Mouse (Mus musculus) duodenum, adult 2 months (tissue): ENCODE results near the gene Heatr4. TPM values are rescaled to one million over a fixed set of nuclear protein-coding genes. Genes with fewer than 3 reads are reported as not detected.

Experiments
- polyA plus RNA-seq: library from polyadenylated mRNA; depleted of rRNA; stranded (reverse); fragments of >200 nt; gene quantifications from 2 replicates; pipeline ENCODE4 v1.2.3, GENCODE M21; 2012; ENCODE audit warnings: low replicate concordance; rRNA removed

Heatr4 gene
- polyA plus RNA-seq, result not detected in 2 replicates

GRCm38 (mm10) chr12:83984752-83985151, at the start of gene Heatr4:
Gene Heatr4 (minus strand): TSS chr12:83984852.

GRCm38 (mm10) chr12:84009171-84009965, 24.7 kb upstream of the Heatr4 start, which contains the start of gene Acot1:
Gene Acot1 (plus strand): TSS chr12:84009490.

GRCm38 (mm10) chr12:83987583-83988441, 3.2 kb upstream of the Heatr4 start, which contains the start of gene Acot2:
Gene Acot2 (plus strand): TSS chr12:83987861.

GRCm38 (mm10) chr12:83950493-83950839, 34.2 kb downstream of the Heatr4 start, which contains the start of gene Riox1:
Gene Riox1 (plus strand): TSS chr12:83950608.

GRCm38 (mm10) chr12:83921535-83922381, 62.9 kb downstream of the Heatr4 start, which contains the start of gene Numb:
Gene Numb (minus strand): TSS chr12:83921934.

Other genes with a start within 250 kb of the Heatr4 start
- 6.9 and 9.0 TPM in 2 replicates for gene Papln, start 221.2 kb downstream of the Heatr4 start, polyA plus RNA-seq
- 101 and 125 TPM in 2 replicates for gene Numb, start 62.9 kb downstream of the Heatr4 start, polyA plus RNA-seq
- 18.0 and 20.5 TPM in 2 replicates for gene Riox1, start 34.2 kb downstream of the Heatr4 start, polyA plus RNA-seq
- 12.7 and 13.1 TPM in 2 replicates for gene Acot2, start 3.0 kb upstream of the Heatr4 start, polyA plus RNA-seq
- 5.9 and 13.6 TPM in 2 replicates for gene Acot1, start 24.6 kb upstream of the Heatr4 start, polyA plus RNA-seq
- 21.9 and 52.3 TPM in 2 replicates for gene Acot4, start 53.5 kb upstream of the Heatr4 start, polyA plus RNA-seq
- not detected in 2 replicates for gene Gm49366, start 54.1 kb upstream of the Heatr4 start, polyA plus RNA-seq
- 0.08 TPM in 2 replicates for gene Acot3, start 67.3 kb upstream of the Heatr4 start, polyA plus RNA-seq
- gene Acot5, start 84.5 kb upstream of the Heatr4 start, polyA plus RNA-seq, result 0.06 TPM in 1 of 2 replicates, not detected in the other
- 0.71 and 1.7 TPM in 2 replicates for gene Acot6, start 115.8 kb upstream of the Heatr4 start, polyA plus RNA-seq
- gene Dnal1, start 129.5 kb upstream of the Heatr4 start, polyA plus RNA-seq, result 0.25 and 0.62 TPM in 2 replicates
- 0.20 and 0.41 TPM in 2 replicates for gene Pnma1, start 163.6 kb upstream of the Heatr4 start, polyA plus RNA-seq
- 9.3 and 10.4 TPM in 2 replicates for gene Elmsan1, start 234.0 kb upstream of the Heatr4 start, polyA plus RNA-seq